Mouse (Mus musculus): ENCODE measurements around the gene Csmd2.
"Not testable (repeated sequence)": the region's sequence is repeated elsewhere in the genome, so short reads cannot be mapped to it uniquely, and the experiment has no call there.

Csmd2 gene

DNA sequence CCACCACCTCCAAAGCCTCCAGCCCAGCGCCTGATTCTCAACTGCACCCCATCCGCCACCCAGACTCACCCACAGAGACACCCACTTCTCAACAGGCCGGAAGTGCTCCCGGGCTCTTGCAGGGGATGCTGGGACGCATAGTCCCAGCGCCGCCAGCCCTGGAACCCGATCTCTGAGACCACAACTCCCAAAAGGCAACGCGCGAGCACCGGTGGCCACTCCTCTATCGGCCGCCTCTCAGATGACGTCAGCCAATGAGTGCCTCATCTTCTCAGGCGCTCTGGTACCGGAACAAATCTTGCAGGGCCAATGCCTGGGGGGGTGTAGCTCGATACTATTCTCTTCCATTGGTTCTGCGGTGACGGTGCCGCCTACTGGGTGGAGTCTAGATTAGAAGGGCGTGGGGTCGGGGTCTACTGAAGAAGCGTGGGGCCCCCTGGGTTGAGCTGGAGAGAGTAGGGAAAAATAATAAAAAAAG is 622.3 kb downstream of the Csmd2 start, which contains the start of gene Zscan20:
Zscan20 (minus strand) TSS at position 174 of the 478 bp plus-strand sequence.
- peak; percentile 98 for DNase-seq (ENCODE audit: extremely low read depth, low read depth)

DNA sequence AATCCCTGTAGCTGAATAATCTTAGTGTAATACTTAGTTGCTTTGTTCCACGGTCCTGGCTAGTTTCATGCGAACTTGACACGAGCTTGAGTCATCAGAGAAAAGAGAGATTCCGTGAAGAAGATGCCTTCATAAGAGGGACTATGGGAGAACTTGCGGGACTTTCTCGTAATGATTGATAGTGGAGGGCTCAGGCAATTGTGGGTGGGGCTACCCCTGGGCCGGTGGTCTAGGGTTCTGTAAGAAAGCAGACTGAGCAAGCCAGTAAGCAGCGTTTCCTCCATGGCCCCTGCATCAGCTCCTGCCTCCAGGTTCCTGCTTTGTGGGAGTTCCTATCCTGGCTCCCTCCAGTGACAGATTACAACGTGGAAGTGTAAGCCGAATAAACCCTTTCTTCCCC is 623.0 kb downstream of the Csmd2 start:
- DNase-seq (ENCODE audit: extremely low read depth, low read depth) = no peak

DNA sequence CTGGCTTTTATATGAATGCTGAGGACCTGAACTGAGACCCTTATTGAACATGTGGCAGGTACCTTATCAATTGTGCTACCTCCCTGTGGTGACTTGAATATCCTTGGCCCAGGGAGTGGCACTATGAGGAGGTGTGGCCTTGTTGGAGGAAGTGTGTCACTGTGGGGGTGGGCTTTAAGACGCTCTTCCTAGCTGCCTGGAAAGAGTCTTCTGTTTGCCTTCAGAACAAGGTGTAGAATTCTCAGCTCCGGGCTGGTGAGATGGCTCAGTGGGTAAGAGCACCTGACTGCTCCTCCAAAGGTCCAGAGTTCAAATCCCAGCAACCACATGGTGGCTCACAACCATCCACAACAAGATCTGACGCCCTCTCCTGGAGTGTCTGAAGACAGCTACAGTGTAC is 624.1 kb downstream of the Csmd2 start:
- not testable (repeated sequence) for DNase-seq (ENCODE audit: extremely low read depth, low read depth)

DNA sequence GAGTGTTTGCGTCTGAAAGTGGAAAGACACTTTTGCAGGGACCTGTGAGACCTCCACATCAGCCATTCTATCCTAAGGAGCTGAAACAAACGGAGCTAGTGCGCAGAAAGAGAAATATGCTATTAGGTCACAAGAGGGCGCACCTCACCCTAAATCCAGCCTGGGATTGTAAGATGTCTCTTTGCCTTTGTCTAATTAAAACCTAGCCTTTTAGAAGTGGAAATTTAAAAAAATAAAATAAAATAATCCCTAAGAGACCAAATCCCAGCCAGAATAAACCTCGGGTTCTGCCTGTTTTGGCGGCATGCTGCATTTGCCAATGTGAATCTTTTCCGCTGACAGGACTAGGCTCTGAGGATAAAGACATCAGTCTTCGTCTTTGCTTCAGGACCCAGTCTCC is 625.7 kb downstream of the Csmd2 start:
- peak; percentile 49 for DNase-seq (ENCODE audit: extremely low read depth, low read depth)

DNA sequence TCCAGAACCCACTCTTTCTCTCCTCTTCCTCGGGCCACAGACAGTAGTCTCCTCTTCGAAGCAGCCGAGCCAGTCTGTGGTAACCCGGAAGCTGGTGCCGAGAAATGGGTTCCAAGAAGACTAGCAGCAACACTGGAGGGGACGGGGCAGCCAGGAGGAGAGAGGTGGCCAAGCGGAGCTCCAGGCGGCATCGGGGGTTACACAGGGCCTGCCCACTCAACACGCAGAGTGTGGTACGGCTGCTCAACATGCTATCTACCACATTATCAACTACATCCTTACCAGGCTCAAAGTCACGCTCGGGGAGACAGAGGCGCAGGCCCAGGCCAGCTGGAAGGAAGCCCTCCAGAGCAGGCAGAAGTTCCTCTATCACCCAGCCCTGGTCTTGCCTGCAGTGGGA is 628.1 kb downstream of the Csmd2 start:
- no peak for DNase-seq (ENCODE audit: extremely low read depth, low read depth)
